In the genomic region with DNA sequence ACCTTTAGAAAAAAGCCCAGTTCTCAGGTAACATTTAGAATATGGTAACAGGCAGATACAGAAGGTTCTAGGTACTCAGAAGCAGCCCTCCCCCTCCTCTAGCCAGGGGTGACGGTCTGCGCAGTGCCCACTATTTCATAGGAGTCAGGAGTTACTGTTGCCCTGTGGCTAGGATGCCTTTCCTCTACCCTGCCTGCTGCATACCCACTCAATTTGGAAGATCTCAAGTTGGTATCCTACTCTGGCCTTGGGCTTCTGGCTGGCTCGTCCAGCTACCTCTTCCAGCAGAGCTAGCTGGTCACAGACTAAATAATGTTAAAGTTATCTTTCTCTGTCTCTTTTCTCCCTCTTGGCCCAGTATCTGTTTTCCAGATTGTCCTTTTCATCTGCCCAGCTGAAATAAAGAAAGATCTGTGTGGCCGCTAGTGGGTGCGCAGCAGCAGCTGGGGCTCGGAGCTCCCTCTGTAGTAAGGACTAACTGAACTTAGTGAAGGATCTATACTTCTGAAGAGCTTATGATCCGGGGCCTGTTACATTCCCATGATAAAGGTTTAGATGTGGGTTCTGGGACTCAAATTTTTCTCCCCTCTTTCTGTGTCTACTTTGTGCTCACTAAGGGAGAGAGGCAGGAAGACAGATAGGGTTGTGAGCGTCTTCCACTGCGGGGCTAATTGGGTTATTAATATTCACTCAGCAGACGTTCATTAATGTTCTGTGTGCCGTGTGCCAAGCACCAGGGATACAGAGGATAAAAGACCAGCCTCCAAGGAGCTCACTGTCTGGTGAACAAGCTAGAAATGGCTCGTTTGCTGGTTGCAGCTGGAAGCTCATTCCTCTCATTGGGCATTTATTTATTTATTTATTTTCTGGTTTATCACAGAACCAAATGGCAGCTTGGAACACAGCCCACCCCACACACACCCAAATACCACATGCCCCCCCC, we compare ENCODE assay signal across 8 mouse cellular contexts. TPM values are rescaled to one million over a fixed set of nuclear protein-coding genes. Genes with fewer than 3 reads are reported as not detected.
DNase-seq lines count a peak whose midpoint lies in the region; ATAC-seq and TF ChIP-seq lines count a peak whose summit lies in the region.

No protein-coding gene starts in this region.

- H3K9me3 ChIP-seq in heart, embryonic 11.5 days (replicated peaks; ENCODE audit: control insufficient read depth, low read length): no peaks in the 10 kb centered on the region
- H3K9me3 ChIP-seq in liver, embryonic 15.5 days (replicated peaks): no peaks in the 10 kb centered on the region

- H3K4me1 ChIP-seq in brown adipose tissue, adult 24 weeks (ENCODE audit: control insufficient read depth, insufficient read depth, insufficient read length, low read length): peaks cover 11% of the 10 kb centered on the region
- H3K4me1 ChIP-seq in heart, embryonic 11.5 days (ENCODE audit: control insufficient read depth, insufficient read depth, low read length): peaks cover 32% of the 10 kb centered on the region
- H3K4me1 ChIP-seq in liver, embryonic 15.5 days (replicated peaks): peaks cover 67% of the 10 kb centered on the region

- 61% methylated on average over 12 of the region's 12 CpGs for WGBS in heart, embryonic 11.5 days (ENCODE audit: insufficient replicate concordance)
- 68% methylated on average over 12 of the region's 12 CpGs for WGBS in liver, embryonic 15.5 days (ENCODE audit: insufficient replicate concordance)

- DNase-seq in layer of hippocampus, adult 2 months (ENCODE audit: low spot score in 2 of 2): no peak
- DNase-seq in layer of hippocampus, postnatal 36 days: no peak
- no peak for DNase-seq in embryo, embryonic 9.5 days (ENCODE audit: extremely low spot score)
- no peak for DNase-seq in cerebellum, adult 18-20 months

- ATAC-seq in heart, embryonic 11.5 days (replicated peaks; ENCODE audit: insufficient number of reproducible peaks, low FRiP score, low TSS enrichment): no peak
- no peak for ATAC-seq in liver, embryonic 15.5 days (ENCODE audit: insufficient read depth)
- ATAC-seq in CD4-positive, CD25-positive, alpha-beta regulatory T cell, adult 4 months: no peak

- peak overlapping the region; percentile 74 for H3K27ac ChIP-seq in layer of hippocampus, adult 2 months
- H3K27ac ChIP-seq in brown adipose tissue, adult 24 weeks (replicated peaks; ENCODE audit: low read depth, low read length): peak overlapping the region; percentile 87
- peak overlapping the region; percentile 24; the same call in 1 of the 2 replicates for H3K27ac ChIP-seq in heart, embryonic 11.5 days (ENCODE audit: low read depth, low read length)
- H3K27ac ChIP-seq in liver, embryonic 15.5 days (replicated peaks): peak overlapping the region; percentile 94; the same call in 1 of the 2 replicates

- H3K9ac ChIP-seq in heart, embryonic 11.5 days (ENCODE audit: low read depth, low read length): peak overlapping the region; percentile 100
- peak overlapping the region; percentile 93; the same call in 1 of the 2 replicates for H3K9ac ChIP-seq in liver, embryonic 15.5 days

- H3K27me3 ChIP-seq in heart, embryonic 11.5 days (ENCODE audit: control insufficient read depth, insufficient read depth, low read length): no peaks in the 10 kb centered on the region
- H3K27me3 ChIP-seq in liver, embryonic 15.5 days: no peaks in the 10 kb centered on the region

- H3K4me3 ChIP-seq in layer of hippocampus, adult 2 months: peak overlapping the region; percentile 90
- peak overlapping the region; percentile 81 for H3K4me3 ChIP-seq in brown adipose tissue, adult 24 weeks (ENCODE audit: insufficient read depth, low read depth, low read length)
- peak overlapping the region; percentile 89 for H3K4me3 ChIP-seq in heart, embryonic 11.5 days (ENCODE audit: low read depth, low read length)
- peak overlapping the region; percentile 93 for H3K4me3 ChIP-seq in liver, embryonic 15.5 days (replicated peaks)

- peaks cover 15% of the 10 kb centered on the region for H3K36me3 ChIP-seq in heart, embryonic 11.5 days (ENCODE audit: control insufficient read depth, insufficient read depth, low read length)
- H3K36me3 ChIP-seq in liver, embryonic 15.5 days (replicated peaks): peaks cover 49% of the 10 kb centered on the region

- TF ChIP-seq CTCF in layer of hippocampus, adult 2 months (conservative IDR thresholded peaks at IDR 0.05): peak; percentile 60

- H3K4me2 ChIP-seq in heart, embryonic 11.5 days: peak overlapping the region; percentile 94
- H3K4me2 ChIP-seq in liver, embryonic 15.5 days: peak overlapping the region; percentile 93

RNA-seq across cellular contexts. Expression of gene Nedd4, which starts 2.5 kb away (rescaled TPM):
- total RNA-seq in layer of hippocampus, adult 2 months (2021): 100 to 1,000 TPM; 298 to 301 TPM
- total RNA-seq in layer of hippocampus, postnatal 36 days (2021): 100 to 1,000 TPM; 297 to 313 TPM
- 162 and 164 TPM in 2 replicates for polyA plus RNA-seq in brown adipose tissue, adult 24 weeks (2012; ENCODE audit: insufficient read depth, insufficient read length, missing spikeins)
- 555 and 667 TPM in 2 replicates for polyA plus RNA-seq in heart, embryonic 11.5 days (2014; fragmentation: Nextera tagmentation; extraction: Ambion mirVana)
- polyA plus RNA-seq in liver, embryonic 15.5 days (2015; fragmentation: Nextera tagmentation; extraction: Ambion mirVana): 90.0 and 90.8 TPM in 2 replicates
- 1 to 10 TPM; 4.5 to 4.7 TPM for polyA plus RNA-seq in CD4-positive, CD25-positive, alpha-beta regulatory T cell, adult 4 months (2017; shearing (Covaris generic))

Comparison
In these comparisons a context has a peak if more than half of its experiments do, and no peak if none do; other contexts are left out.
1. H3K27ac ChIP-seq: peak in every context shown above with its lines; median percentile 94 in liver, embryonic 15.5 days; 87 in brown adipose tissue, adult 24 weeks; 74 in layer of hippocampus, adult 2 months; 24 in heart, embryonic 11.5 days.
2. RNA of gene Nedd4, which starts 2.5 kb away (polyA plus RNA-seq): 555 to 667 TPM in heart, embryonic 11.5 days, 162 to 164 TPM in brown adipose tissue, adult 24 weeks and 90.0 to 90.8 TPM in liver, embryonic 15.5 days; 4.5 to 4.7 TPM in CD4-positive, CD25-positive, alpha-beta regulatory T cell, adult 4 months; every median in the first group is over 10 times any median in the second.
3. Peak in every context shown above with its lines, with median percentiles within 50 percentile points of each other: H3K4me3 ChIP-seq.